Mouse (Mus musculus) mouse trophoblast stem cell (cell line): ENCODE measurements around the gene Sult2a7.

Source experiments
- in situ Hi-C, 2 experiments: fragments of 300-500 bp; cut with MseI, MboI; formaldehyde crosslinking; loops; 2 replicates in 1 of 2; 3 replicates in 1 of 2; pipeline ENCODE4 v1.15.1; 2025

Gene Sult2a7

GRCm38 (mm10) chr7:14494130-14494529 lies at the start of gene Sult2a7:
Gene Sult2a7, minus strand, starts transcription at chr7:14494230.
- in situ Hi-C loops, result no loop called here

GRCm38 (mm10) chr7:14525280-14525679 lies 31.2 kb upstream of the Sult2a7 start:
- in situ Hi-C loops, result no loop called here

GRCm38 (mm10) chr7:14522636-14523035 lies 28.6 kb upstream of the Sult2a7 start:
- in situ Hi-C loops, result no loop called here

GRCm38 (mm10) chr7:14518301-14518700 lies 24.3 kb upstream of the Sult2a7 start:
- in situ Hi-C loops, result no loop called here

- in situ Hi-C loops, result no loop called here
Observed at GRCm38 (mm10) chr7:14492886-14493285, 1.1 kb downstream of the Sult2a7 start.

- in situ Hi-C loops, result no loop called here
Observed at GRCm38 (mm10) chr7:14446534-14446933, 47.5 kb downstream of the Sult2a7 start, which contains the start of gene Sult2a8. Gene Sult2a8, minus strand, starts transcription at chr7:14446769.

- in situ Hi-C loops, result no loop called here
Observed at GRCm38 (mm10) chr7:14439581-14439980, 54.4 kb downstream of the Sult2a7 start.

GRCm38 (mm10) chr7:14438484-14438883 lies 55.5 kb downstream of the Sult2a7 start:
- in situ Hi-C loops, result no loop called here

GRCm38 (mm10) chr7:14438029-14438428 lies 56.0 kb downstream of the Sult2a7 start:
- in situ Hi-C loops, result no loop called here
